Mouse (Mus musculus): ENCODE results near the gene Calu.
A peak's percentile ranks its signal among the peaks of the same experiment; 100 is the strongest.
"Not testable (repeated sequence)": the region's sequence is repeated elsewhere in the genome, so short reads cannot be mapped to it uniquely, and the experiment has no call there.

The Calu gene

GRCm38 (mm10) chr6:29365277-29365676, 17.4 kb downstream of the Calu start:
- DNase-seq, result no peak

GRCm38 (mm10) chr6:29377386-29377785, 29.5 kb downstream of the Calu start:
- DNase-seq, result no peak

- DNase-seq, result no peak
These were observed 30.8 kb downstream of the Calu start for GRCm38 (mm10) chr6:29378678-29379077.

- no peak for DNase-seq
These were observed 32.1 kb downstream of the Calu start for GRCm38 (mm10) chr6:29379954-29380353.

- DNase-seq, result no peak
These were observed 34.6 kb downstream of the Calu start for GRCm38 (mm10) chr6:29382442-29382841.

- DNase-seq, result peak; percentile 15
These were observed 40.2 kb downstream of the Calu start, which contains the start of gene Opn1sw for GRCm38 (mm10) chr6:29388052-29388518. Gene Opn1sw (minus strand): TSS chr6:29388468.

- DNase-seq, result peak; percentile 91
These were observed 40.8 kb downstream of the Calu start for GRCm38 (mm10) chr6:29388606-29389080.

GRCm38 (mm10) chr6:29389425-29389824, 41.6 kb downstream of the Calu start:
- no peak for DNase-seq

- DNase-seq, result not testable (repeated sequence)
These were observed 42.6 kb downstream of the Calu start for GRCm38 (mm10) chr6:29390500-29390899.

- not testable (repeated sequence) for DNase-seq
These were observed 43.4 kb downstream of the Calu start for GRCm38 (mm10) chr6:29391241-29391640.

- DNase-seq, result no peak
These were observed 43.9 kb downstream of the Calu start for GRCm38 (mm10) chr6:29391802-29392201.

- DNase-seq, result no peak
These were observed 46.4 kb downstream of the Calu start for GRCm38 (mm10) chr6:29394286-29394685.

GRCm38 (mm10) chr6:29395910-29396713, 48.2 kb downstream of the Calu start, which contains the start of gene Ccdc136:
Gene Ccdc136 (plus strand): TSS chr6:29396309.
- peak; percentile 72 for DNase-seq

GRCm38 (mm10) chr6:29396714-29397540, 49.1 kb downstream of the Calu start:
- DNase-seq, result no peak

- no peak for DNase-seq
These were observed 49.7 kb downstream of the Calu start for GRCm38 (mm10) chr6:29397575-29397974.

GRCm38 (mm10) chr6:29399851-29400250, 52.0 kb downstream of the Calu start:
- DNase-seq, result no peak

GRCm38 (mm10) chr6:29402693-29403342, 54.9 kb downstream of the Calu start:
- peak; percentile 13 for DNase-seq

- DNase-seq, result no peak
These were observed 58.5 kb downstream of the Calu start for GRCm38 (mm10) chr6:29406412-29406811.

GRCm38 (mm10) chr6:29415446-29415845, 67.6 kb downstream of the Calu start:
- no peak for DNase-seq

- no peak for DNase-seq
These were observed 72.7 kb downstream of the Calu start for GRCm38 (mm10) chr6:29420596-29420995.

GRCm38 (mm10) chr6:29425118-29425517, 77.2 kb downstream of the Calu start:
- no peak for DNase-seq

GRCm38 (mm10) chr6:29426331-29426730, 78.5 kb downstream of the Calu start:
- no peak for DNase-seq
